Mouse (Mus musculus): ENCODE measurements around the gene Grm8. TPM values are rescaled to one million over a fixed set of nuclear protein-coding genes. Genes with fewer than 3 reads are reported as not detected.

Grm8 gene
- total RNA-seq (2021) (not detected), polyA plus RNA-seq (2012; rRNA removed) (not detected in 2 replicates)
- long read RNA-seq = 0 reads

GRCm38 (mm10) chr6:28135001-28135401, at the start of gene Grm8:
Grm8 (minus strand) TSS chr6:28135178.
- TF ChIP-seq POLR2A (IDR thresholded peaks at IDR 0.05; ENCODE audit: insufficient read depth, low read depth, low read length) (no peak), CTCF (IDR thresholded peaks at IDR 0.05) (no peak), EP300 (IDR thresholded peaks at IDR 0.05; ENCODE audit: insufficient read depth, low read depth, low read length) (no peak)
- Histone ChIP-seq H3K36me3 (ENCODE audit: control insufficient read depth, insufficient read depth, low read length) (no peaks in the 10 kb centered on the region), H3K27me3 (ENCODE audit: control insufficient read depth, insufficient read depth, low read length) (peaks cover 15% of the 10 kb centered on the region), H3K9ac (ENCODE audit: low read depth, low read length) (no peak within 1 kb of the TSS), H3K4me3 (peak within 1 kb of the TSS; percentile 46), H3K4me1 (ENCODE audit: control insufficient read depth, insufficient read depth, low read length) (no peaks in the 10 kb centered on the region), H3K27ac (no peak within 1 kb of the TSS), H3K79me2 (replicated peaks; ENCODE audit: control insufficient read depth, insufficient read depth, low read length) (no peaks in the 10 kb centered on the region)
- intact Hi-C loops (cut with DNase I) = no loop called here
- WGBS = 1% methylated on average over 42 of the region's 42 CpGs
- peak; percentile 4 to 29 for DNase-seq

GRCm38 (mm10) chr6:28169851-28170539, 35.0 kb upstream of the Grm8 start:
- Histone ChIP-seq H3K4me1 (ENCODE audit: control insufficient read depth, insufficient read depth, low read length) (no peaks in the 10 kb centered on the region), H3K79me2 (replicated peaks; ENCODE audit: control insufficient read depth, insufficient read depth, low read length) (no peaks in the 10 kb centered on the region; the same call in 1 of the 2 replicates), H3K4me3 (no peak overlapping the region), H3K9ac (ENCODE audit: low read depth, low read length) (no peak overlapping the region), H3K27me3 (ENCODE audit: control insufficient read depth, insufficient read depth, low read length) (peaks cover 2% of the 10 kb centered on the region; the same call in 1 of the 2 replicates), H3K27ac (no peak overlapping the region), H3K36me3 (ENCODE audit: control insufficient read depth, insufficient read depth, low read length) (no peaks in the 10 kb centered on the region)
- TF ChIP-seq EP300 (IDR thresholded peaks at IDR 0.05; ENCODE audit: insufficient read depth, low read depth, low read length) = no peak
- TF ChIP-seq CTCF (IDR thresholded peaks at IDR 0.05) = no peak
- TF ChIP-seq POLR2A (IDR thresholded peaks at IDR 0.05; ENCODE audit: insufficient read depth, low read depth, low read length) = no peak
- no peak for DNase-seq
- intact Hi-C loops (cut with DNase I) = no loop called here
- WGBS = 64% methylated on average over 19 of the region's 19 CpGs

- Histone ChIP-seq H3K27me3 (ENCODE audit: control insufficient read depth, insufficient read depth, low read length) (no peaks in the 10 kb centered on the region), H3K4me3 (no peak overlapping the region), H3K79me2 (replicated peaks; ENCODE audit: control insufficient read depth, insufficient read depth, low read length) (no peaks in the 10 kb centered on the region), H3K4me1 (ENCODE audit: control insufficient read depth, insufficient read depth, low read length) (no peaks in the 10 kb centered on the region), H3K36me3 (ENCODE audit: control insufficient read depth, insufficient read depth, low read length) (no peaks in the 10 kb centered on the region), H3K27ac (no peak overlapping the region), H3K9ac (ENCODE audit: low read depth, low read length) (no peak overlapping the region)
- DNase-seq = no peak
- TF ChIP-seq CTCF (IDR thresholded peaks at IDR 0.05) = no peak
- no peak for TF ChIP-seq EP300 (IDR thresholded peaks at IDR 0.05; ENCODE audit: insufficient read depth, low read depth, low read length)
- TF ChIP-seq POLR2A (IDR thresholded peaks at IDR 0.05; ENCODE audit: insufficient read depth, low read depth, low read length) = no peak
- WGBS = 53% methylated on average over 5 of the region's 5 CpGs
- intact Hi-C loops (cut with DNase I) = no loop called here
These were observed 25.4 kb upstream of the Grm8 start for GRCm38 (mm10) chr6:28160399-28160798.

- no peaks in the 10 kb centered on the region for H3K36me3 ChIP-seq (ENCODE audit: control insufficient read depth, insufficient read depth, low read length)
- H3K27me3 ChIP-seq (ENCODE audit: control insufficient read depth, insufficient read depth, low read length) = no peaks in the 10 kb centered on the region
- DNase-seq = no peak
- intact Hi-C loops (cut with DNase I) = no loop called here
- H3K4me1 ChIP-seq (ENCODE audit: control insufficient read depth, insufficient read depth, low read length) = no peaks in the 10 kb centered on the region
- no peak overlapping the region for H3K27ac ChIP-seq
- WGBS = 64% methylated on average over 6 of the region's 6 CpGs
- H3K9ac ChIP-seq (ENCODE audit: low read depth, low read length) = no peak overlapping the region
- H3K79me2 ChIP-seq (replicated peaks; ENCODE audit: control insufficient read depth, insufficient read depth, low read length) = no peaks in the 10 kb centered on the region
- H3K4me3 ChIP-seq = no peak overlapping the region
- TF ChIP-seq CTCF (IDR thresholded peaks at IDR 0.05) (no peak), POLR2A (IDR thresholded peaks at IDR 0.05; ENCODE audit: insufficient read depth, low read depth, low read length) (no peak), EP300 (IDR thresholded peaks at IDR 0.05; ENCODE audit: insufficient read depth, low read depth, low read length) (no peak)
These were observed 11.5 kb upstream of the Grm8 start for GRCm38 (mm10) chr6:28146445-28146844.

- no peak overlapping the region for H3K27ac ChIP-seq
- intact Hi-C loops (cut with DNase I) = no loop called here
- no peak overlapping the region for H3K9ac ChIP-seq (ENCODE audit: low read depth, low read length)
- H3K27me3 ChIP-seq (ENCODE audit: control insufficient read depth, insufficient read depth, low read length) = no peaks in the 10 kb centered on the region
- no peak overlapping the region for H3K4me3 ChIP-seq
- 25% methylated on average over 2 of the region's 2 CpGs for WGBS
- H3K79me2 ChIP-seq (replicated peaks; ENCODE audit: control insufficient read depth, insufficient read depth, low read length) = no peaks in the 10 kb centered on the region
- no peaks in the 10 kb centered on the region for H3K36me3 ChIP-seq (ENCODE audit: control insufficient read depth, insufficient read depth, low read length)
- no peaks in the 10 kb centered on the region for H3K4me1 ChIP-seq (ENCODE audit: control insufficient read depth, insufficient read depth, low read length)
- TF ChIP-seq CTCF (IDR thresholded peaks at IDR 0.05) (no peak), EP300 (IDR thresholded peaks at IDR 0.05; ENCODE audit: insufficient read depth, low read depth, low read length) (no peak), POLR2A (IDR thresholded peaks at IDR 0.05; ENCODE audit: insufficient read depth, low read depth, low read length) (no peak)
- DNase-seq = no peak
These were observed 7.4 kb upstream of the Grm8 start for GRCm38 (mm10) chr6:28142332-28142731.

GRCm38 (mm10) chr6:28135411-28136233, 644 bp upstream of the Grm8 start:
- H3K79me2 ChIP-seq (replicated peaks; ENCODE audit: control insufficient read depth, insufficient read depth, low read length) = no peaks in the 10 kb centered on the region
- no peaks in the 10 kb centered on the region for H3K36me3 ChIP-seq (ENCODE audit: control insufficient read depth, insufficient read depth, low read length)
- intact Hi-C loops (cut with DNase I) = no loop called here
- peak overlapping the region; percentile 46 for H3K4me3 ChIP-seq
- no peak overlapping the region for H3K27ac ChIP-seq
- peak; percentile 70 to 77 for DNase-seq
- no peaks in the 10 kb centered on the region for H3K4me1 ChIP-seq (ENCODE audit: control insufficient read depth, insufficient read depth, low read length)
- TF ChIP-seq POLR2A (IDR thresholded peaks at IDR 0.05; ENCODE audit: insufficient read depth, low read depth, low read length) = no peak
- peak; percentile 86 for TF ChIP-seq CTCF (IDR thresholded peaks at IDR 0.05)
- TF ChIP-seq EP300 (IDR thresholded peaks at IDR 0.05; ENCODE audit: insufficient read depth, low read depth, low read length) = no peak
- no peak overlapping the region for H3K9ac ChIP-seq (ENCODE audit: low read depth, low read length)
- under 1% methylated on average over 37 of the region's 37 CpGs for WGBS
- H3K27me3 ChIP-seq (ENCODE audit: control insufficient read depth, insufficient read depth, low read length) = peaks cover 15% of the 10 kb centered on the region

Data from heart, adult 2 months (tissue).